Mouse (Mus musculus): Measurements from ENCODE around the gene Znrf2. TPM values are rescaled to one million over a fixed set of nuclear protein-coding genes. Genes with fewer than 3 reads are reported as not detected.

Znrf2 gene
- total RNA-seq, 4 experiments from 2014 or later = 13.0 to 18.4 (median 16.1) TPM

DNA sequence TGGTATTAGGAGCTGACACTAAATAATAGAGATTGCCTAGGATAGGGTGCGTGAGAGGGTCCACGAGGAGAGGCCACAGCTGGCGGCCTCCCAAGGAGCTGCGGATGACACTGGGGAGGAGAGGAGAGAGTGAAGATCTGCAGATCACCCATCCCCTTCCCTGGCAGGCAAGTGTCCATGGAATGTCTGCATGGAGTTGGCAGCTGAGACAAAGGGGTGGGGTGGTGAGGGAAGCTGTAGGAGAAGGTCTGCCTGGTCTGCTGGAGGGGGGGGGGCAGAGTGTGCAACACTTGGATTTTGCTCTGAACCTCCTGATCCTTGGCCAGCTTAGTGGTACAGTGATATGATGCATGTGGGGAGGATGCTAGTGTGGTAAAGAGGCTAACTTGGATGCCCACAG, 98.3 kb downstream of the Znrf2 start:
- no peak for DNase-seq (ENCODE audit: low spot score in 2 of 2)

DNA sequence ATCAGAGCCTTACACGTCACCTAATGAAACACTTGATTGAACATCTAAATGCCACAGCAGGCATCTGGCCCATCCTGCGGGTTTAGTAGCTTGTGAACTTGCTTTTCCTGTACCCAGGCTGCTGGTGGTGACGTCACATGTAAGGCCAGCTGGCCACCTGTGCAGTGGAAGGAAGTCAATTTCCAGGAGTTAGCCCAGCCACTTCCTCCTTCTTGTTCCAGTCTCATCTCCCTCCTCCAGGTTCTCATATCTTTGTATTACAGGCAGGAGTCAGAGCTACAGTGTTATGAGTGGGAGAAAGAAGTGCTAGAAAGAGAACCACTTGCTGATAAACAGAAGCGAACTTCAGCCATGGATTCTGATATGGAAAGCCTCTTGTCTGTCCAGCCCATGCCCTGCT, 99.4 kb downstream of the Znrf2 start:
- no peak for DNase-seq (ENCODE audit: low spot score in 2 of 2)

DNA sequence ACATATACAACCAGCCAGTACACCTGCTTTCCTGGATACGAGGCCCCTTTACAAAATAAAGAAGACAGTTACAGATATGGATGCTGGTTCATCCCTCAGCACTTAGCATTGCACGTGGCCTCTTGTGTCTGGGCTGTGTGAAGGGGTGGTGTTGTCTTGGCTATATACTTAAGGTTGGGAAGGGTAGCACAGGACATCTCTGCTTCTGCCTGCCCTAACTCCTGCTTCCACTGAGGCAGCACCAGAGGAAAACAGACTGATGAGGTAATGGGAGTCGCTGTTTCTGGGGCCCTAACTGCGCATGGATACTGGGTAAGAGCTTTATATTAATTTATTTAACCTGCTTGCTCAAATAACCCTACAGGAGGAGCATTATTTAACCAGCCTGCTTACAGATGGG, 100.2 kb downstream of the Znrf2 start:
- DNase-seq (ENCODE audit: low spot score in 2 of 2) = no peak

DNA sequence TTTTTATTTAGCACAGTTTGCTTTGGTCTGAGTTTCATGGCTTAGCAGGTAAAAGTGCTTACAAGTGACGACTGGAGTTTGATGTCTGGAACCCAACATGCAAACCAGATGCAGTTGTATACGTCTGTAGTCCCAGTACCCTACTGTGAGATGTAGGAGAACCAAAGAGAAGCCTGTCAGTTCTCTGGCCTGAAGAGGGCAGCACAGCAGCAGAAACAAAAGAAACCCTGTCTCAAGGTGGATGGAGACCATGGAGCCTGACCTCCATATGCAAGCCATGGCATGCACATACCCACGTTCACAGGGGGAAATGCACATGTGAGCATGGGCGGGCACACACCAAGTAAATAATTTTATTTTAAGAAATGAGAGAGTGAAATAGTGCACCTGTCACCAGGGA, 100.8 kb downstream of the Znrf2 start:
- peak; percentile 29 to 31 for DNase-seq (ENCODE audit: low spot score in 2 of 2)

DNA sequence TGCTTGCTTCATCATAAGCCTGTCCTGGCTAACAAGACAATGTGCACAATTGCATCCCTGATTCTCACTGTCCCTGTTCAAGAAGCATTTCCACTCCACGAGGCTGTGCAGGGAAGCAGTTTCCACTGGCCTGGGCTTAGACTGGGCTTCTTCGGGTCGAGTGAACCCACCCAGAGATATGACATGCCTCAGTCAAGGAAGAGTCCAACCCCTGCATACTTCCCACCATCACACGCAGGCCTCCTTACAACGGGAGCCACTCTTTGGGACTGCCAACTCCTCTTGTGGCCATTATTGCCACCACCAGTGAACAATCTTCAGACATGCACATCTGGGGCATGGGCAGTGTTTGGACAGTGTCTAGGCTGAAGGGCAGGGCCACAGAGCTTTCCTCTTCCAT, 101.8 kb downstream of the Znrf2 start:
- DNase-seq (ENCODE audit: low spot score in 2 of 2) = no peak

DNA sequence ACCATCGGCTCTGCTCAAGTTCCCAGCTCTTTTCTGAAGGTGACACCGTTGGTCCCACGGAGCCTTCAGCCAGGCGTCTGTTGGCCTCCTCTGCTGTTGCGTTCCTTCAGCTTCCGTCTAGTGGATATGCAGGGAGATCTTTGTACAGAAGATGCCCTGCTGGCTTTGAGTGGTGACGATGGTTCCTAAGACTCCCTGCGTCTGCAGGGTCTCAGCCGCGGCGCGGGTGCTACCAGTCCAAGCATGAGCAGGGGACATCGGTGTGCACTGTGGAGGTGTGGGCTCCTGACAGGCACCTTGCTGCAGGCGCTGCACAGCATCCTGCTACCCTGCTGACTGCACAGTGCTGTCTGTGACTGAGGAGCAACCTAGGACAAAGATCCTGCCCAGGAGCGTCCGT, 107.8 kb downstream of the Znrf2 start:
- DNase-seq (ENCODE audit: low spot score in 2 of 2) = peak in 1 of 2 experiments; percentile 2

DNA sequence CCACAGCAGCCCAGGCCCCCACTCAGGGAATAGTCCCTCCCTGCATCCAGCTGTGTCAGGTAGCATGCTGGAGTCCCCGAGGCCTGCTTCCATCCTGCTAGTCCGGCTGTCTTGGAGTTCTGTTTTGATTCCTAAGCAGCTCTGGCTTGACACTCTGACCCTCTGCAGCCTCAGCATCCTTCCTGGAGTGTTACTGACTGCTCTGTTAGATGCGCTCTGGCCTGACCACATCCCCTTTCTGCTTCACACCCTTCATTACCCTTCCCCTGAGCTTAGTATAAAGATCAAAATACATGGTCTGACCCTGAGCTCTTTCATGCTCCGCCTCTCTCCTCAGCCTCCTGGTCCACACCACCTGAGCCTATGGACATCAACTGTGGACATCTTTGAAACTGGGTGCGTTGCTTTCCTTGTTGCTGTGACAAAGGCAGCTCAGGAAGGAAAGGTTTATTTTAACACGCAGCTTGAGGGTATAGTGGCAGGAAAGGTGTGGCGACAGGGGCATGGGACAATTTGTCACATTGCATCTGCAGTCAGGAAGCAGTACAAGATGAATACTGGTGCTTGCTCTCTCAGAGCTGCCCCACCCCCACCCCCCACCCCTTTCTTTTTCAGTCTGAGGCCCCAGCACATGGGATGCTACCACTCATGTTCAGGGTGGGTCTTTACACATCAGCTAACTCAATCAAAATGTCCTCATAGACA, 109.2 kb downstream of the Znrf2 start:
- DNase-seq (ENCODE audit: low spot score in 2 of 2) = no peak

DNA sequence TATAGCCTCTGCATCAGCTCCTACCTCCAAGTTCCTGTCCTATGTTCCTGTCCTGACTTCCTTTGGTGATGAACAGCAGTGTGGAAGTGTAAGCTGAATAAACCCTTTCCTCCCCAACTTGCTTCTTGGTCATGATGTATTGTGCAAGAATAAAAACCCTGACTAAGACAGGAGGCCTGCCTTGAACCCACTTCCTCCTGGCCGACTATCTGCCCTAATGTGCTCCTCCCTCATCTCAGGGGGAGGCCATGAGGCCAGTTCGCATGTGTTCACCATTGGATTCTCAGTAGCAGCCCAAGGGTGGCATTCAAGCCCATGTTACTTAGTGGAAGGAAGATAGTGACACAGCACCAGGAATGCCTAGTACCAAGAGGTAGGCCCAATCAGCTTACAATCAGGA, 110.2 kb downstream of the Znrf2 start:
- no peak for DNase-seq (ENCODE audit: low spot score in 2 of 2)

DNA sequence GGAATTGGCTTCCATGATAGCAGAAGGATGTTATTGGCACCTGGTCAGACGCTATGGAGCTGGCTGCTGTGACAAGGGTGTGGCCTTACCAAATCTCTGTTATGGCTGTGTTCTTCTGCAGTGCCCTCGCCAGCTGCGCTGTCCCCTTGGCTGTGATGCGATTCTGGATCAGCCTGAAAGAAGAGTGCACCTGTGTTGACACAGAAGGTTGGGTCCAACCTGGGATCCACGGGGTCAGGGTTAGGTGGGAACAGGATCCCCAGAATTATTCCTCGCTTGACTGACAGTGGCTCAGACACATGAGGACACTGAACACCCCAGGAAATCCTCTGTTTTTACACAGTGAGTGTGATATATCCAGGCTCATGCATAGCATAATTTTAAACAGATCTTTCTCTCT, 111.2 kb downstream of the Znrf2 start:
- DNase-seq (ENCODE audit: low spot score in 2 of 2) = no peak

DNA sequence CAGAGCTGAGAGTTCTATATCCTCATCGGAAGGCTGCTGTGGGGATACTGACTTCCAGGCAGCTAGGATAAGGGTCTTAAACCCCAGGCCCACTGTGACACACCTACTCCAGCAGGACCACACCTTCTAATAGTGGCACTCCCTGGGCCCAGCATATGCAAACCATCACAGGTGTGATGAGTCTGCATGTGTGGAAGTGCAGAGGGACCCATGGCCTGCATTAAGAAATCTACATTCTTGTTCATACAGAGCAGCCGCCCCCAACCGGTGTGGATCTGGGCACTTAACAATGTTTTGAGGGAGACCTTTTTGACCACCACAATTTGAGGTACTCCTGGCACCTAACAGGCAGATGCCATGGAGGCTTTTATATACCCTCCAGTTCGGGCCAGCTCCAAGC, 114.9 kb downstream of the Znrf2 start:
- DNase-seq (ENCODE audit: low spot score in 2 of 2) = no peak

DNA sequence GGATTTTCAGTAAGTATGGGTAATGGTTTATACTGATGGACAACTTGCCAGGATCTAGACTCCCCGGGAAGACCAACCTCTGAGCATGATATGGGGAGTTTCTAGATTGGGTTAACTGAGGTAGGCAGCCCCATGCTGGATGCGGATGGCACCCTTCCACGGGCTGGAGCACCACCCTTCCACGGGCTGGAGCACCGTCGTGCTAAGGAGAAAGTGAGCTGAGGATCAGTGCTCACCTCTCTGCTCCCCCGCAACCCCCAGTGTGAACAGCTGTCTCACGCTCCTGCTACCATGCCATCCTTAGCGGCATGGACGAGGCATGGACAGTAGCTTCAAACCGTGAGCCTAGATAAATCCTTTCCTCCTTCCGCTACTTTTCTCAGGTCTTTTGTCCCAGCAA, 115.8 kb downstream of the Znrf2 start:
- no peak for DNase-seq (ENCODE audit: low spot score in 2 of 2)

DNA sequence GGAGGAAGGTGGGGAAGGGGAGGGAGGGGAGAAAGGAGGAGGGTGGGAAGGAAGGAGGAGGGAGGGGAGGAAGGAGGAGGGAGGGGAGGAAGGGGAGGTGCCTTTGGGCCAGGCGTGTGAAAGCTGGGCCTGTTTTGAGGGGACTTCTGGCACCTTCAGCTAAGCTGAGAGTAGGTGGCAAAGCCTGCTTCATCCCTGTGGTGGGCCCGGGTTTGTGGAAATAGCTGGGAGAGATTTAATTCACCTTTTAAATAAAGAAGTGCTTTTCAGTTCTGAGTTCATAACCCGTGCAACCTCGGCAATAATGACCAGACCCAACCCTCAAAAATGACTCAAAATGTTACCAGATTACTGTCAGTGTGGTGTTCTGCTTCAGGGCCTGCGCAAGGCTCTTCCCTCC, 116.5 kb downstream of the Znrf2 start:
- DNase-seq (ENCODE audit: low spot score in 2 of 2) = no peak

DNA sequence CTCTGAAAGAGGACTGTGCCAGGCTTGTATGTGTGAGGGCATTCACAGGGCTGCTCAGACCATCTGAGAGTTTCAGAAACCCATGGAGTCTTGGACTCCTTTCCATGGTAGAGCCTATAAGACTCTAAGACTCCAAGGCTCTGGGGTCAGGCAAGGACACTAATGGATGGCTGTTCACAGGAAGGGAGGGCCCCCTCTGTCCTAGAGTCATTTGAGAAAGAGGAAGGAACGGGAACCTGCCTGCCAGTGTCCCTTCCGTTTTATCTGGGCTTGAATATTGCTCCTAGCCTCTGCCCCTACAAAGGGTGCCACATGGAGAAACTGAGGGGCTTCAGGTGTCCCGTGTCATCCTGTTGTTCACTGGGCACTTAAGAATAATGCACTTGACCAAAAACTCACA, 117.2 kb downstream of the Znrf2 start:
- DNase-seq (ENCODE audit: low spot score in 2 of 2) = no peak

DNA sequence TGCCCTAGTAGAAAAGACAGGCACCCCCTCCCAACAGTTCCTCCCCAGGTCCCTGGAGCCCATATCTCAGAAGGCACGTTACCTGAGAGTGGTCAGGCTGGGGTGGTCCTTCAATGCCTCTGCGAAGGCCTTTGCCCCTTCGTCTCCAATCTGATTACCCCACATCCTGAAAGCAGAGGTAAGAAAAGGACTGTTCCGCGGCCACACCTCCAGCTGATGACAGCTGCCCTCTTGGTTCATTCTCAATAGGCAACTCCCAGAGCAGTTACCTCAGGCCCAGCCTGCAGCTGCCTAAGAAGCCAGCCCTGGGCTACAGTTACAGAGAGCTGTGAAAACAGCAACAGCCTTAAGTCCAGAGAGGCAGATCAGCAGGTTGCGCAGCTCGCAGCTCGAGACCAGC, 117.6 kb downstream of the Znrf2 start:
- DNase-seq (ENCODE audit: low spot score in 2 of 2) = no peak

DNA sequence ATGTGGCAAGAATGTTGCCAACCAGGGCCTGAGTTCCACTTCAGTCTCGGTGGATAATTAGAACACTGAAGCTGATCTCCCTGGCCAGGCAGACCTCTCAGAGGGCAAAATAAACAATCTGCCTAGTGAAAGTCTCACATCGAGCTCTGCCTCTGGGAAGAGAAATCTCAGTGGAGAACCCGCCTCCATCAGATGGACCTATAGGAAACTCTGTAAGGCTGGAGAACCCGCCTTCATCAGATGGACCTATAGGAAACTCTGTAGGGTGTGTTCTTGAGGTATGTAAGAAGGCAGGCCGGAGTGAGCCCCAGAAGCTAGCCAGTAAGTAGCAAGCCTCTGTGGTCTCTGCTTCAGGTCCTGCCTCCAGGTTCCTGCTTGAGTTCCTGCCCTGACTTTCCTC, 118.2 kb downstream of the Znrf2 start:
- DNase-seq (ENCODE audit: low spot score in 2 of 2) = no peak

DNA sequence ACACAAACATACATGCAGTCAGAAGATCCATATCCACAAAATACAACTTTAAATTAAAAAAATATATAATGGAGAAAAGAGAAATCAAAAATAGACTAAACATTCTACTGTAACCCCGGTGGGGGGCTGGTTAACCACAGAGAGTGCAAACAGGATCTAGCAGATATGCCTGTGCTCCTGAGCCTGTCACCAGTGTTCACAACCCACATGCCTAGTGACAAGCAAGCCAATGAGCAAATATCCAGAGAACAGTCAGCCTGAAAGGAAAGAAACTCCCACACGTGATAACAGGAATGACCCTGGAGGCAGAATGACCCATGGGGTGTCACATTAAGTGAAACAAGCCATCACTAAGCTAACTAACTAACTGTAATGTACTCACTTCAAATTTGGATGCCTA, 119.8 kb downstream of the Znrf2 start:
- DNase-seq (ENCODE audit: low spot score in 2 of 2) = no peak

DNA sequence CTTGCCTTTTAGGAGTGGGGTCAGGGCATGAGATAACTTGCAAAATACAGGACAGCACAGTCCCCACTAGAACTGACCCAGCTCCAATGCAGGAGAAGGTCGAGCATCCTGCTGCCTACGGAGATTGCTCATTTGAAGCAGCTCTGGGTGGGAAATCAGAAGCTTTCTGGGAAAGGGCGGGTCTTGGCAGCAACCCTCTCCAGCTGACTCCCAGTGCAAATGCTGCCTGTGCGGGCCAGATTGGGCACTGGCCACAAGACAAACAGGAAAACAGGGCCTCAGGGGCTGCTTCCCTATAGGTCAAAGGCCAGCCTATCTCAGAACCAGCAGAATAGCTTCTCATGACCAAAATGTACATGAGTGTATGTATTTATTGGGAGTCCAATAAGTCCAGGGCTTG, 122.9 kb downstream of the Znrf2 start:
- DNase-seq (ENCODE audit: low spot score in 2 of 2) = peak in 1 of 2 experiments; percentile 21

DNA sequence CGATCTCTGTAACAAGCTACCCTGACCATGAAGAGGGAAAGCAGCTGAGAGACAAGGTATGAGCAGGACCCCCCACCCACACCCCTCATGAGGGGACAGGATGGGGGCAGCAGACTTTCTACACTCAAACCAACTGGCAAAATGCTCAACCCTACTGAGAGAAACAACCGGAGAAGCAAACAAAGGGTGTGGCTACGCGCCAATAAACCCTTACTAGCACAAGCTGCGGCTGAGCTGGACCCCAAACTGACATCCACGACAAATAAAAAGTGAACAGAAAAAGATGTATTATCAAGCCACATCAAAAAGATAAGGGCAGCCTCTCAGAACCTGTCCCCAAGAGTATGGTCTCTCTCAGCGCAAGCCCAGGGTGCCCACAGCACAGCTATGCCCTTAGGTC, 123.4 kb downstream of the Znrf2 start:
- no peak for DNase-seq (ENCODE audit: low spot score in 2 of 2)

DNA sequence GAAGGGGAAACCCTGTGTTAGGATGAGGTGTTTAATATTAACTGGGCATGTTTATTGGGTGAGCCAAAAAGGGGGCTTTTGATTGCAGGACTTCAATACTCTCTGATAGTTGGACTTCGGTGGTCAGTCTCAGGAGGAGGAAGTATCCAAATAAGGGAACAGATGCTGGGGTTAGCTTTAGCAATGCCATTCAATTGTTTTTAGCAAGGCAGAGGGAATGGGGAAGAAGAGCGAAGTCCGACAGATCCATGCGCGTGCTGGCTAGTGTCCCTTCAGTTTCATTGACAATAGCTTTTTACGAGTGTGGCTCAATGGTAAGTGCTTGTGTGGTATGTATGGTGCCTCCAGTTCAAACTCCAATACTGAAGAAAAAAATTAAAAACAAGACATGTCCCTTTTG, 124.4 kb downstream of the Znrf2 start:
- DNase-seq (ENCODE audit: low spot score in 2 of 2) = no peak

Other genes with a start within 250 kb of the Znrf2 start
- 1 to 10 TPM; 3.3 to 4.8 (median 3.4) TPM for gene Plekha8, start 221.8 kb upstream of the Znrf2 start, total RNA-seq (2022)
- 1 to 10 TPM; 3.8 to 5.3 (median 4.8) TPM for gene Fkbp14, start 219.6 kb upstream of the Znrf2 start, total RNA-seq (2022)
- gene Mturn, start 135.3 kb upstream of the Znrf2 start, total RNA-seq (2022) = 1 to 10 TPM; 4.8 to 6.6 (median 6.1) TPM
- gene Nod1, start 155.7 kb downstream of the Znrf2 start, total RNA-seq (2022) = 1 to 10 TPM; 7.0 to 8.9 (median 7.9) TPM
- 10 to 100 TPM in 1 of 4 experiments, 1 to 10 TPM in 3; 8.0 to 10.1 (median 8.7) TPM for gene Ggct, start 176.0 kb downstream of the Znrf2 start, total RNA-seq (2022)
- 10 to 100 TPM; 59.6 to 64.6 (median 60.4) TPM for gene Gars, start 221.1 kb downstream of the Znrf2 start, total RNA-seq (2022)